Mouse (Mus musculus) B cell, adult 2 months (primary cell): Measurements from ENCODE around the gene Igsf23.
A peak's percentile ranks its signal among the peaks of the same experiment; 100 is the strongest.
"Not testable (repeated sequence)": the region's sequence is repeated elsewhere in the genome, so short reads cannot be mapped to it uniquely, and the experiment has no call there.

Experiments
- DNase-seq, 2 experiments: peaks; one replicate each; pipeline ENCODE4 v3.0.0; 2022

The Igsf23 gene

DNA sequence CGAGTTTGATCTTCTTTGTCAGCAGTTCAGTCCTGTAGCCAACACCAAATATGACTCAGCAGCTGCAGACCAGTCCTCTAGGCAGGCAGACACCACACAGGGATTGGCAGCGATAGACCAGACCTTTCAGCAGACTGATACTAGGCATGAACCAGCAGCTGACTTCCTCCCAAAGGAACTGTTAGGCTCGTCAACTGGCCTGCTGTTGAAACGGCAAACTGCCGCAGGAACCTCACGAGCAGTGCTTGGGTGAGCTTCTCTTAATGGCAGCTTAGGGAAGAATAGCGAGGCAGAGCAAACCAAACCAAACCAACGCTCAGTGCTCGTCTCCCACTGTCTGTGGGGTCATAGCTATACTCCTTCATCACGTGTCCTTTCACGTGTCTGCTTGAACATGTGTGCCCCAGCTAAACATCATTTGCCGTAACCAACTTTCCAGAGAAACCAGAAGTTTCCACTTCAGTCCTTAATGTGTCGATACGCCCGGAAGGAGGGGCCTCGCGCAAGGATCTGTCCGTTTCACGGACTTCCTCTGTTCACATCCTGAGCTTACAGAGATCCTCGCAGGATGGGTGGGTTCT, 15.3 kb downstream of the Igsf23 start:
- peak; percentile 43 for DNase-seq

DNA sequence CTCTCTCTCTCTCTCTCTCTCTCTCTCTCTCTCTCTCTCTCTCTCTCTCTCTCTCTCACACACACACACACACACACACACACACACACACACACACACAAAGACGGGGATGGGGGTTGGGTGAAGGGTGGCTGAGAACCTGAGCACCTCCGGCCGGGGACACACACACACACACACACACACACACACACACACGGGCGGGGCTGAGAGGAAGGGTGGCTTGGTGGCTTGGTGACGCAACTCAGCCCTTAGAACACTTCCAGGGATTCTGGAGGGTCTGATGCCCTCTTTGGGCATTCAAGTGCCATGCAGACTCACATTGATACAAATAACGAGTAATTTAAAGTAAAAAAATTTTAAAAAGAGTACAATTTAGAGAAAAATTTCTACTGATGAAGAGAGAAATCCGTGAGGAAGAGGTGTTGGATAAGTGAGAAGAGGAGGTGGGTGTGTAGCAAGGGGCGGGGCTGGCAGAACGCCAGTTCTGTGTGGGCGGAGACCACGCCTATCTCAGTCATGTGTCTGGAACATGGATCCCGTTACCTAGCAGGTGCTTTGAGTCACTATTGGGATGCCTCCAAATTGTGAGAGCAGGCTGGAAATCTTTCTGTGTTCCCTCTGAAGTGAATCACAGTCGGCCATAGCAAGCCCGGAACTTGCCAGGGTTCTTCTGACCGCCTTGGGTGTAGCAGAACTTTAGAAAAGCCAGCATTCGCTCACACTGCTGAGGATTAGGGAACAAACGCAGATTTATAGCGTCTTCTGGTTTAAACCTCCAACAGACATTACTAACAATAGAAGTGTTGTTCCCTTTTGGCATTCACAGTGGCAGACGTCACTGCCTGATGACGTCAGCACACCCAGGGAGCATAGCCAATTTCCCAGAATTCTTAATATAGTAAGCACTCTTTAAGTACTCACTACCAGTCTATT, 17.4 kb downstream of the Igsf23 start:
- peak; percentile 79 for DNase-seq

DNA sequence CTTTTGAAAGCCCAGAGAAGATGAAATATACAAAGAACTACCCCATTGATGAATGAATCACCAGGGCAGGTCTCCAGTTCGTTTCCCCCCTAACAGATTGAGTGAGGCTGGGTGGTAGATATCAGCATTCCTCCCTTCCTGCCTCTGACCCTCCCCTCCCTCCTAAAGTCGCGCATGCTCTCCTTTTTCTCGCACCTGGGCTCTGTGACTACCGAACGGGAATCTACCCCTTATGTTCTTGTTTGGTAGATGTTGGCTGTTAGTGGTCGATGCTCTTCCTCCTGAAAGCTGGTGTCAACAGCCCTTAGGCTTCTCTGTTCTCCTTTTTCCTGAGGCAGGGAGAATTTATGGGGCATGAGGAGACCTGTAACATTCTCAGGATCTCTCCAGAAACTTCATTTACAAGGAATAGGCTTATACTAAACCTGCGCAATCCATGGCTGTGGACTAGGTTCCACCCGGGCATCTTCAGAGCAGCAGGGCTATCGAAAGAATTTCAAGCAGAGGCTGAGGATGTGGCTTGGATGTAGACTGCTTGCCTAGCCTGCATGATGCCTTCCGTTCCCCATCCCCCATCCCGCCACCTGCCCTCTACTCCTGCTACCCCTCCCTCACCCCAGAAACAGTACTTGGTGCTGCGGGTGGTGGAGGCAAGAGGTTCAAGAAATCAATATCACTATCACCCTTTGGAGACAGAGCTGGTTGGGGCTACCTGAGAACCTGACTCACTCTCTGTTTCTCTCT, 18.3 kb downstream of the Igsf23 start:
- DNase-seq = peak; percentile 42 to 44

DNA sequence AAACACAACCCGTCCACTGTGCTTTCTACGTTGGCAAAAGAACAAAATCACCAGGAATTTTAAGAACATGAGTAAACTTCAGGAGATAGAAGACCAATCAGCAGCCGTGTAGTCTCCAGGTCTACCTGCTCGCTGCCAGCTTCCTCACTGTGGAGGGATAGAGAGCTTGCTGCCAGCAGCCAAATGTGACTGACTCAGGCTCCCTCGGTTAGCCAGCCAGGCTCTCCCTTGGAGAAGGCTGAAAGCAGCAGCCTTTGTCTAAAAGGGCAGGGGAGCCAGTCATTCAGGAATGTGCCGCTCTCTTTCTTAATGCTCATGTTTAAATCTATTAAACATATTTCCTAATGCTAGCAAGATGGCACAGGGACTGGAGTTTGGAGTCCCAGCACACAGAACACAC, 20.1 kb downstream of the Igsf23 start:
- not testable (repeated sequence) for DNase-seq

DNA sequence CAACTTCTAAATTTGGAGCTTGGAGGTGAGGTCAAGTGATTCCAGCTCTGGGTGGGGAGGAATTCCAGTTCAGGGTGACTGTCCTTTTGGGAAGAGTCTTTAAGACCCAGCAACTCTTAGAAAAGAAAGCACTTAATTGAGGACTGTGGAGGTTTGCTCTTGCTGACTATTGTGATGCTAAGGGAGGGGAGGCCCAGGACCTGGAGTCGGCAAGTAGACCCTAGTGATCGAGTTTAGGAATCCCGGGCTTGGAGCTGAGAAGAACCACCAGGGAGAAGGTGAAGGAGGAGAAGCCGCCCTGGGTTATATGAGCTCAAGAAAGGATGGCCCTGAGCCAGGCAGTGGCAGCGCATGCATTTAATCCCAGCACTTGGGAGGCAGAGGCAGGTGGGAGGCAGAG, 22.1 kb downstream of the Igsf23 start:
- no peak for DNase-seq

DNA sequence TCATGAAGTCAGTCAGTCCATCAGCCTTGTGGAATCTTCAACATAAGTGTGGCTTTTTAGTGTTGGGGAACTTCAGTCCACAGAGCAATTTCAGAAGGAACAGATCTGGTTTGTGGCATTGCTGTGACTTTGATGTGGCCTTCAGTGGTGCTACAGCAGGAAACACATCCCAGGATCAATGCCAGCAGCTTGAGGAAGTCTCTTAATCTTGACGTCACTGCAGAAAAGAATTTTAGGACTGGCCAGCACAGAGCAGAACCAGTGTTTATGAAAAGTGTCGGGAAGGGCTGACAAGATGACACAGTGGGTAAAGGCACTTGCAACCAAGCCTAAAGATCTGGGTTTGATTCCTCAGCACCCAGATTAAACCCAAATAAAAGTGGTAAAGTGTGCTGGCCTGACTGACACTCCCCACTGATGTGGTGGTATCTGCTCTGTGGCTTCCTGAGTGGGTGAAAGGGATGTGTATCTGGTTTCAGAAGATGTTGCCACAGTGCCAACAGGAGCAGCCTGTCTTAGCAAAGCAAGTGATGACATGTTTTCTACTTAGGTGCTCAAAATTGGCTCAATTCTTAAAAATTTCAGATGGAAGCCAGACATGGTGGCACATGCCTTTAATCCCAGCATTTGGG, 23.6 kb downstream of the Igsf23 start:
- DNase-seq = no peak

DNA sequence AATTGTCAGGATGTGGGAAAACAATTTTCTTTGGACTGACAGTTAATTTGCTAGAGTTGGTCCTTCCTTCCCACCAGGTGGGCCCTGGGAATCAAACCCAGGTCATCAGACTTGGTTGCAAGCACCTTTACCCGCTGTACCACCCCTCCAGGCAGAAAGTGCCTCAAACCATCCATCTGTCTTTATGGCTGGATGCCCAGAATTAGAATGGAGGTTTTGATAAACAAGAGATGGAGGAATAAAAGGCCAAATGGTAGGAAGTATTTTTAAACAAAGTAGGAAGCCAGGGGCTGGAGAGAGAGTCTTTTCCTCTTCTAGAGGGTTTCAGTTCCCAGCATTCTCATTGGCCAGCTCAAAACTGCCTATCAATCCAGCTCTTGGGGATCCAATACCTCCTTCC, 25.2 kb downstream of the Igsf23 start:
- no peak for DNase-seq

DNA sequence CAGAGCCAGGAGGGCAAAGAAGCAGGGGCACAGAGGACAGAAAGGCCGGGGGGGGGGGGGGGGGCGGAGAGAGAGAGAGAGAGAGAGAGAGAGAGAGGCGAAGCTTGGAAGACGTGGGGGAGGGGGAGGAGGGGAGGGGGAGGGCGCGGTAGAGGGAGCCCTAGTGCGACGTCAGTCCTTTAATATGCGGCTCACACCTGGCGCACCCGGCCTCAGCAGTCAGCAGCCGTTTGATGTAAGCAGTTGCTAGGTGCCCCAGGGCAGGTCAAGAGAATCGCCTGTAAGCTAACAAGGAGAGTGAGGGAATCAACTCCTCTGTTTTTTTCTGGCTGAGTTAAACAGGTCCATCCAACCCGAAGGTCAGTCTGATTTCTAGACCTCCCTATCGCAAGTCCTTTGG, 26.8 kb downstream of the Igsf23 start:
- DNase-seq = peak; percentile 20 to 41

DNA sequence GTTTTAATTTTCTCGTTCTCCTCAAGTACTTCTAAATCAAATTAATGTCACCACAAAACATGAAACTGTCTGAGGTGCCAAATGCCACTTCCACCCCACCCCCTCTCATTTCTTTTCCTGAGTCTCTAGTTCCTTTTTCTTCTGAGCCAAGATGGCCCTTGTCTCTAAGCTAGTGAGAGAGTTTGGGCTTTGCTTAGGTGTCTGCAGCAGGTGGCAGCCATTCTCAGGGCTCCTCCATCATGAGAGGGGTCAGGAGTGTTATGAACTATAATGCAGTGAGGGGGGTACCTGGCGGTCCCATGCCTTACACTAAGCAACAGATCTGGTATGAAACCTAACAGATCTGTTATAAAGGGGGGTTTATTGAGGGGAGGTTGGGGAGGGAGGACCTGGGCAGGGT, 27.2 kb downstream of the Igsf23 start:
- peak; percentile 20 to 29 for DNase-seq

DNA sequence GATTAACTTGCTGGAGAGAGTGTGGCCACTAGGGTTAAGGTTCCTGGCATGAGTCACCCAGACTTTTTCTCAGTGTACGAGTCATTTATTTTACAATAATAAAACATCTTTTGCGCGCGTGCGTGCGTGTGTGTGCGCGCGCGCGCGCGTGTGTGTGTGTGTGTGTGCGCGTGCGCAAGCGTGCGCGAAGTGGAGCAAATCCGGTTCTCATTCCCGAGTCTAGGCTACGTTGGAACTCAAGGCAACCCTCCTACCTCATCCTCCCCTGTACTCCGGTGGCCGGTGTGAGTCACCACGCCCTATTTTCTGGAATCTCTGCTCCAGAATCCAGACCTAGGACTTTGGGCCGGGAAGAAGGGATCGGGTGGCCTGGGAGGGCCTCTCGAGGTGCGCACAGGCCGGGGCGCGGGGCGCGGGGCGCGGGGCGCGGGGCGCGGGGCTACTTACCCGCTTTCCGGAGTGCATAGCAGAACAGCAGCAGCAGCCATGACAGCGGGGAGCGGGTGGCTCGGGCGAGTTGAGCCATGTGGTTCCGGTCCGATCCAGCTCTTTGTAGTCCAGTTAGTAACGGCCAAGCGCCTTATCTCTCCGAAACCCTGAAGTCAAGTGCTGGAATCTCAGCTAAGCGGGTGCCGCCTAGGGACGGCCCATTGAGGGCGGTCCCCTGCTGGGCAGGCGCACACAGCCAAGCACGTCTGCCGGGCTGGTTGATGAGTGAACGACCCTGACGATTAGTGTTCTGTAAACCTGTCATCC, 29.9 kb downstream of the Igsf23 start, which contains the start of gene Pvr:
Pvr (minus strand) TSS at position 655 of the 756 bp plus-strand sequence.
- peak; percentile 64 to 65 for DNase-seq

DNA sequence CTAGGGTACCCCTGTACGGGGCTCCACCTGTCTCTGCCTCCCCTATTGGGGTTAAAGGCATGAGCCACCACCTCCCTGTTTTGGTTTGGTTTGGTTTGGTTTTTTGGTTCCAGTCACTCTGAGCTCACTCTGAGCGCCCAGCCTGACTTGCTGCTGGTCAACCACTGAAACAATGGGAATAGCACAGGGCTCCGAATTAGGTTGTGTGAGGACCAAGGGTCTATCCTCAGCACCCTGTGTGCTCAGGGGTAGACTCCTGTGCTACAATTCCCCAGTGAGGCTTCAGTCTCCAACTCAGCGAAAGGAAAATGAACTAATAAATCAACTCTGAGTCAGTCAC, 30.4 kb downstream of the Igsf23 start:
- DNase-seq = no peak

DNA sequence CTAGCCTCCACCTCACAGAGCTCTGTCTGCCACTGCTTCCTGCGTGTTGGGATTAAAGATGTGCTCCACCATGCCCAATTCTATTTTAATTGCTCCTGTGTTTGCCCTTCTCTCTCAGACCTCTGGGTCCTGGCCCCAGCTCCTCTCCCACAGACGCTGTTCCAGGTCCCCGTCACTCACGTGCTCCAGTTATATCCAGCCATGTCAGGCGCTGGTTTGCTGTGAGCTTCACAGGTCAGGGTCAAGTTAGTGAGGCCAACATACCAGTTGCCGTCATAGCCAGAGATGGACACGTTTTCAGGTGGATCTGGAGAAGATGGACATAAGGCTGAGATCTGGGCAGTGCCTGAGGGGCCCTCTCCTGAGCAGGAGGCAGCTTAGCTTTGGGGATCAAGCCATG, 36.0 kb downstream of the Igsf23 start:
- no peak for DNase-seq

DNA sequence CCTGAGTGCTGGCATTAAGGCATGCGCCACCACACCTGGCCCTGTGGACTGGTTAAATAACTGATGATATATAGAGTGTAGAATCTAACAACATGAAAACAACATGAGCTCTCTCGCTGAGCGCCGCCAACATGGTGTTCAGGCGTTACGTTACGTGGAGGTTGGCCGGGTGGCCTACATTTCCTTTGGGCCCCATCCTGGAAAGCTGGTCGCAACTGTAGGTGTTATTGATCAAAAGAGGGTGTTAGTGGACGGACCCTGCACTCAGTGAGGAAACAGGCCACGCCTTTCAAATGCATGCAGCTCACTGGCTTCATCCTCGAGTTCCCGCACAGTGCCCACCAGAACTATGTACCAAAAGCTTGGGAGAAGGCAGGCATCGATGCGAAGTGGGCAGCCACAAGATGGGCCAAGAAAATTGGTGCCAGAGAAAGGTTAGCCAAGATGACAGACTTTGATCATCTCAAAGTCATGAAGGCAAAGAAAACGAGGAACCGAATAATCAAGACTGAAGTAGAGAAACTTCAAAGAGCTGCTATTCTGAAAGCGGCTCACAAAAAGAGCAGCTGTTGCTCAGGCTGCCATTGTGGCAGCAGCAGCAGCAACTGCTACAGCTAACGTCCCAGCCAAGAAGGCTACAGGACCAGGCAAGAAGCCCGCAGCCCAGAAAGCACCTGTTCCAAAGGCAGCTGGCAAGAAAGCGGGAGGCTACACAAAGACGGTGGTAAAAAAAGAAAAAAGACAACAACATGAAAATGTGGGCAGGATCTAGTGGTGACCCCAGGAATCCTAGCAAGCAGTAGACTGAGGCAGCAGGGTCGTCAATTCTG, 38.6 kb downstream of the Igsf23 start:
- DNase-seq = no peak

DNA sequence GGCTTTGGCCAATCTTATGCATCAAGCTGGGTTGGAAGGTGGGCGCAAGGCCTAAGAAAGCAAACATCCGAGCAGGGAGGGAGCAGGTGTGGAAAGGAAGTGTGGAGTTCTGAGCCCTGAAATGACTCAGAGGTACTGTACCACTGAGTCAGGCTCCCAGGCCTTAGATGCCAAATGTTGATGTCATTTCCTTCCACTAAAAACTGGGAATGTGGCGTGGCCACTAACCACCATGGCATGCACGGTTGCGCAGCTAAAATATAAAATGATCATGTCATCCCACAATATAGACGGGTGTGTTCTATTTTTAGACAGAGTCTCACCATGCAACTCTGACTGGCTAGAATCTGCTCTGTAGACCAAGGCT, 39.3 kb downstream of the Igsf23 start:
- no peak for DNase-seq

DNA sequence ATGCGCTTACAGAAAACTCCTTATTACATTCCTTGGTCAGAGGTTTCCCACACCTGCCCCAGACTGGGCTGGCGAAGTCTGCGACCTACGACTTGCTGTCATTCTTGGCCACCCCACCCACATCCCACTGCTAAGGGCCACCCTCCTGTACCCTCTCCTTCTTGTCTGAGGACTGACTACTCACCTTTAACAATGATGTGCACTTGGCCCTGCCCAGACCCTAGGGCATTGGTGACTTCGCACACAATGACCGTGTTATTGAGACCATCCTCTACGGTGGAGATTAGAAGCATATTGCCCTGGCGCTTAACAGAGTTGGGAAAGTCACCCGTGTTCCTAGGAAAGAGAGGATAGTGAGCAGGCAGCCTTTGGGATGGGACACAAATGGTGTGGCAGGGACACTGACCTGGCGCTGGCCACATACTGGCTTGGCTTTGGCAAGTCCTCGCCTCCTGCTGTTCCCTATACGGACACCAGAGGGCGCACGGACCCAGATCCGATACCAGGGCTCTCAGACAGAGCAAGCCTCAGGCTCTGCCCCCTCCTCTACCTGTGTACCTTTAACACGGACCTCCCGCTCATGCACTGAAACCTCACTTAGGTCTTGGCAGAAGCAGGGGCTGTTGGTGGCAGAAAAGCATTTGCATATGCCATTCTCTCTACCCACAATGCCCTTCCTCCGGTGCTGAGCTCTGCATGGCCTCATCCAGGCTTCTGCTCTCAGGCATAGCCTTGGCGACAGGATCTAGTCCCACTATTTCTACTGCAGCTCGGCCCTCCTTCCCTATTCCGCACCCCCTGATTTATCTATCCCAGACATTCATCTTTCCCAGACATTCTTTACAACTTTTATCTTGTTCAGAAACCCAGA, 39.9 kb downstream of the Igsf23 start:
- peak; percentile 88 to 89 for DNase-seq

DNA sequence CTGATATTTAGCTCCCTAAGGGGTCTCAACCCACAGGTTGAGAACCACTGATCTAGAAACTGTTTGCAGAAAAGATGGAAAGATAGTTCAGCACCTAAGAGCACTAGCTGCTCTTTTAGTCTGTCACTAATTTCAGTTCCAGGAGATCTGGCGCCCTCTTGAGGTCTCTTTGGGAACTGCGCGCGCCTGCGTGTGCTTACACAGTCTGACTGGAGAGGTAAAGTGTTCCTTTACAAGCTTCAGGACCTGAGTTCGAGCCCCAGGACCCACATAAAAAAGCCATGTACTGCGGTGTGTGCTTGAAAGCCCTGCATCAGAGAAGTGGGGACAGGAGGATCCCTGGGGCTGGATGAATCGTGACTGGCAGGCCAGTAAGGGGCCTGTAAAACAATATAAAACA, 60.7 kb downstream of the Igsf23 start:
- DNase-seq = peak; percentile 85 to 87

DNA sequence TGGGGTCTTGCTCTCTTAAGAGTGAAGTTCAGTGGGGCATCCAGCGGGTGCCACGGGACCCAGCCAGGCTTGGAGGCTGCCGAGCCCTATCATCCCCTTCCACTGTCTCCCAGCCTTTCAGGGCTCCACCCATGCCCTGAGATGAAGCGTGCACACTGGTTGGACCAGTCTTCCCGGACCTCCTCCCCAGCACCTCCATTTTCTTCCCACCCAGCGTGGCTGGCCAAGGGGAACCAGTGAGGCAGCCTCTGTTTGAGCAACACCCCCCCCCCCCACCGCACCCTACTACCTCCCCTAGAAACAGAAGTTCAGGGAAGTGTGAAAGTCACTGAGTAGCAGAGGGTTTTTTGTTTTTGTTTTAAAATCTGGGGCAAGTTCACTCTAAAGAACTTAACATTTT, 62.7 kb downstream of the Igsf23 start, which contains the start of gene Ceacam19:
Ceacam19 (minus strand) TSS at position 117 of the 400 bp plus-strand sequence.
- DNase-seq = no peak
